In the genomic region with DNA sequence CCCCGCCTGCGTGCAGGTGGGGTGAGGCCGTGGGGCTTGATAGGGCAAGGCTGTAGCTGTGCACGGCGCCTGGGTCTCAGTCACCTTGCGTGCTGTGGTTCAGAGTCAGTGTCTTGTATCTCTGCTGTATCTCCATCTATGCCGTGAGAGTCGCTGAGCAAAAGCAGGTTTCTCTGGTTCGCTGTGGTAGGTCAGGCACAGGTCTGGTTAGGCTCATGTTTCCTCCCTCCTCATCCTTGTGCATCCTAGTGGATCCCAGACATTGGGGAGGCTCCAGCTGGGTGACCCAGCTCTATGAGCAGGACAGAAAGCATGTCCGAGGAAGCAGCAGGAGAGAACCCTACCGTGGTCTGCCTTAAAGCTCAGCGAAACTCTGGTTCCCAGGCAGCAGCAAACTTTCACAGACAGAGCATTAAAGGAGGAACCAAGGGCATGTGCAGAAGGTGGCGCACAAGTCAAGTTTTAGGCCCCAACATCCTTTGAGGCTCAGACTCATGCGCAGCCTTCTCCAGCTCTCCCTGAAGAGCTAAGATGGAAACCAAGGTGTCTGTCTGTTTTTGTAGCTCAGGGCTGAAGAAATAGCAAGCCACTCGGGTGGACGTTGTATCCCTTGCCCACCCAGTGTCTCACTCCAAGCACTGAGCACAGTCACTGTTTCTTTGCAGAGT, we compare ENCODE assay signal across 19 mouse cellular contexts. TPM values are rescaled to one million over a fixed set of nuclear protein-coding genes. Genes with fewer than 3 reads are reported as not detected.
DNase-seq lines count a peak whose midpoint lies in the region; ATAC-seq and TF ChIP-seq lines count a peak whose summit lies in the region.
"Had no signal": no experiment of that assay in that cellular context is flagged by ENCODE, and none has a peak within 500 bp of the region (broad histone marks: within the 10 kb centered on the region; RNA-seq: fewer than 3 reads in every experiment).

No protein-coding gene starts in this region.

- no peaks in the 10 kb centered on the region for H3K27me3 ChIP-seq in forebrain, embryonic 16.5 days (replicated peaks; ENCODE audit: control insufficient read depth, insufficient read depth, low read length)
- H3K27me3 ChIP-seq in forebrain, embryonic 11.5 days (ENCODE audit: control insufficient read depth, insufficient read depth, low read length): no peaks in the 10 kb centered on the region
- no peaks in the 10 kb centered on the region for H3K27me3 ChIP-seq in kidney, embryonic 15.5 days
- H3K27me3 ChIP-seq in midbrain, postnatal 0 days (ENCODE audit: insufficient read depth, low read length): no peaks in the 10 kb centered on the region
- no peaks in the 10 kb centered on the region for H3K27me3 ChIP-seq in midbrain, embryonic 14.5 days (ENCODE audit: control insufficient read depth, insufficient read depth, low read length)
- no peaks in the 10 kb centered on the region for H3K27me3 ChIP-seq in liver, postnatal 0 days (ENCODE audit: insufficient read depth, low read length)
- H3K27me3 ChIP-seq: embryonic facial prominence, embryonic 15.5 days; limb, embryonic 12.5 days; neural tube, embryonic 13.5 days had no signal

- no peaks in the 10 kb centered on the region for H3K9me3 ChIP-seq in forebrain, embryonic 16.5 days (ENCODE audit: control insufficient read depth, low read length)
- no peaks in the 10 kb centered on the region for H3K9me3 ChIP-seq in forebrain, embryonic 11.5 days (ENCODE audit: control insufficient read depth, low read length)
- H3K9me3 ChIP-seq in kidney, embryonic 15.5 days (replicated peaks): no peaks in the 10 kb centered on the region
- no peaks in the 10 kb centered on the region for H3K9me3 ChIP-seq in midbrain, postnatal 0 days (ENCODE audit: low read length)
- no peaks in the 10 kb centered on the region for H3K9me3 ChIP-seq in midbrain, embryonic 14.5 days (ENCODE audit: control insufficient read depth, low read length)
- no peaks in the 10 kb centered on the region for H3K9me3 ChIP-seq in liver, postnatal 0 days (ENCODE audit: low read length)
- H3K9me3 ChIP-seq: embryonic facial prominence, embryonic 15.5 days; heart, embryonic 10.5 days; limb, embryonic 12.5 days; neural tube, embryonic 13.5 days had no signal

- no peak for DNase-seq in forebrain, embryonic 11.5 days (ENCODE audit: low spot score)
- DNase-seq in kidney, postnatal 25 days: no peak
- no peak for DNase-seq in midbrain, postnatal 0 days (ENCODE audit: low spot score)
- DNase-seq in midbrain, embryonic 14.5 days: no peak
- no peak for DNase-seq in liver, postnatal 0 days
- DNase-seq: adrenal gland, postnatal 36 days; cerebellum, postnatal 36 days; gastrocnemius, postnatal 14 days; heart, postnatal 14 days had no signal

- H3K4me1 ChIP-seq in forebrain, embryonic 16.5 days (replicated peaks; ENCODE audit: control insufficient read depth, insufficient read depth, low read length): peaks cover 7% of the 10 kb centered on the region
- no peaks in the 10 kb centered on the region for H3K4me1 ChIP-seq in forebrain, embryonic 11.5 days (replicated peaks; ENCODE audit: control insufficient read depth, insufficient read depth, low read length)
- H3K4me1 ChIP-seq in kidney, embryonic 15.5 days: 0 out of 2 replicates have a peak, but pooled peaks cover 7% of the 10 kb centered on the region
- H3K4me1 ChIP-seq in midbrain, postnatal 0 days (ENCODE audit: insufficient read depth, low read length): no peaks in the 10 kb centered on the region
- H3K4me1 ChIP-seq in midbrain, embryonic 14.5 days (ENCODE audit: control insufficient read depth, insufficient read depth, low read length): peaks cover 8% of the 10 kb centered on the region; the same call in 1 of the 2 replicates
- no peaks in the 10 kb centered on the region for H3K4me1 ChIP-seq in liver, postnatal 0 days (ENCODE audit: insufficient read depth)
- H3K4me1 ChIP-seq: embryonic facial prominence, embryonic 15.5 days; heart, embryonic 10.5 days; limb, embryonic 12.5 days had no signal

- TF ChIP-seq CTCF in midbrain, postnatal 0 days (IDR thresholded peaks at IDR 0.05): peak; percentile 35
- TF ChIP-seq CTCF in liver, postnatal 0 days (IDR thresholded peaks at IDR 0.05; ENCODE audit: low read depth): no peak

- WGBS in forebrain, embryonic 16.5 days: 85% methylated on average over 14 of the region's 16 CpGs
- 85% methylated on average over 13 of the region's 16 CpGs for WGBS in forebrain, embryonic 11.5 days
- WGBS in kidney, embryonic 15.5 days: 57% methylated on average over 11 of the region's 16 CpGs
- WGBS in midbrain, postnatal 0 days: 84% methylated on average over 13 of the region's 16 CpGs
- WGBS in midbrain, embryonic 14.5 days: 85% methylated on average over 13 of the region's 16 CpGs
- 84% methylated on average over 10 of the region's 16 CpGs for WGBS in liver, postnatal 0 days (ENCODE audit: insufficient replicate concordance)

- H3K27ac ChIP-seq in forebrain, embryonic 16.5 days (ENCODE audit: low read length): no peak overlapping the region
- H3K27ac ChIP-seq in forebrain, embryonic 11.5 days (ENCODE audit: low read depth, low read length): no peak overlapping the region
- H3K27ac ChIP-seq in kidney, embryonic 15.5 days: no peak overlapping the region
- no peak overlapping the region for H3K27ac ChIP-seq in midbrain, postnatal 0 days (ENCODE audit: low read depth, low read length)
- no peak overlapping the region for H3K27ac ChIP-seq in midbrain, embryonic 14.5 days (replicated peaks; ENCODE audit: low read depth, low read length)
- no peak overlapping the region for H3K27ac ChIP-seq in liver, postnatal 0 days (ENCODE audit: low read depth)
- H3K27ac ChIP-seq: embryonic facial prominence, embryonic 15.5 days; heart, embryonic 10.5 days; limb, embryonic 12.5 days; liver, embryonic 14.5 days; neural tube, embryonic 13.5 days had no signal

- ATAC-seq in forebrain, embryonic 16.5 days: peak; percentile 19; the same call in 1 of the 2 replicates
- ATAC-seq in forebrain, embryonic 11.5 days (replicated peaks; ENCODE audit: low FRiP score): no peak
- peak; percentile 59; the same call in 1 of the 2 replicates for ATAC-seq in kidney, embryonic 15.5 days (replicated peaks; ENCODE audit: low FRiP score)
- ATAC-seq in midbrain, postnatal 0 days (ENCODE audit: low FRiP score): no peak
- ATAC-seq in midbrain, embryonic 14.5 days (ENCODE audit: low FRiP score, low TSS enrichment): no peak
- no peak for ATAC-seq in liver, postnatal 0 days

- H3K9ac ChIP-seq in forebrain, embryonic 16.5 days (replicated peaks; ENCODE audit: low read depth, low read length): no peak overlapping the region
- H3K9ac ChIP-seq in forebrain, embryonic 11.5 days (ENCODE audit: low read length): no peak overlapping the region
- no peak overlapping the region for H3K9ac ChIP-seq in kidney, embryonic 15.5 days
- no peak overlapping the region for H3K9ac ChIP-seq in midbrain, postnatal 0 days (replicated peaks; ENCODE audit: low read length, poor library complexity, severe bottlenecking)
- no peak overlapping the region for H3K9ac ChIP-seq in midbrain, embryonic 14.5 days (replicated peaks; ENCODE audit: low read length)
- H3K9ac ChIP-seq in liver, postnatal 0 days (replicated peaks): no peak overlapping the region
- H3K9ac ChIP-seq: embryonic facial prominence, embryonic 15.5 days; limb, embryonic 12.5 days; liver, embryonic 14.5 days; neural tube, embryonic 13.5 days had no signal

- no peak for TF ChIP-seq EP300 in liver, postnatal 0 days (IDR thresholded peaks at IDR 0.05; ENCODE audit: low read depth)

- H3K36me3 ChIP-seq in forebrain, embryonic 16.5 days (ENCODE audit: control insufficient read depth, insufficient read depth): no peaks in the 10 kb centered on the region; the same call in 1 of the 2 replicates
- no peaks in the 10 kb centered on the region for H3K36me3 ChIP-seq in forebrain, embryonic 11.5 days (ENCODE audit: control insufficient read depth, insufficient read depth, low read length)
- H3K36me3 ChIP-seq in kidney, embryonic 15.5 days: no peaks in the 10 kb centered on the region
- H3K36me3 ChIP-seq in midbrain, postnatal 0 days (ENCODE audit: insufficient read depth, low read length): peaks cover 4% of the 10 kb centered on the region; the same call in 1 of the 2 replicates
- peaks cover 7% of the 10 kb centered on the region; the same call in 1 of the 2 replicates for H3K36me3 ChIP-seq in midbrain, embryonic 14.5 days (ENCODE audit: control insufficient read depth, insufficient read depth, low read length)
- no peaks in the 10 kb centered on the region for H3K36me3 ChIP-seq in liver, postnatal 0 days (replicated peaks; ENCODE audit: insufficient read depth, low read length)
- H3K36me3 ChIP-seq: embryonic facial prominence, embryonic 15.5 days; G1E; heart, embryonic 10.5 days; limb, embryonic 12.5 days had no signal

- no peak overlapping the region for H3K4me2 ChIP-seq in forebrain, embryonic 16.5 days (ENCODE audit: low read length)
- H3K4me2 ChIP-seq in forebrain, embryonic 11.5 days (ENCODE audit: low read depth, low read length, severe bottlenecking): no peak overlapping the region
- H3K4me2 ChIP-seq in kidney, embryonic 15.5 days: 0 out of 2 replicates have a peak overlapping the region, but pooled peaks have one; percentile 26
- H3K4me2 ChIP-seq in midbrain, postnatal 0 days (ENCODE audit: low read depth, low read length, poor library complexity, severe bottlenecking): no peak overlapping the region
- H3K4me2 ChIP-seq in midbrain, embryonic 14.5 days (ENCODE audit: low read length): no peak overlapping the region
- no peak overlapping the region for H3K4me2 ChIP-seq in liver, postnatal 0 days (ENCODE audit: low read depth, low read length)
- H3K4me2 ChIP-seq: embryonic facial prominence, embryonic 15.5 days; limb, embryonic 12.5 days; neural tube, embryonic 13.5 days had no signal

- H3K4me3 ChIP-seq in forebrain, embryonic 16.5 days (replicated peaks; ENCODE audit: low read length): no peak overlapping the region
- no peak overlapping the region for H3K4me3 ChIP-seq in forebrain, embryonic 11.5 days (ENCODE audit: low read depth, low read length)
- no peak overlapping the region for H3K4me3 ChIP-seq in kidney, embryonic 15.5 days (replicated peaks)
- H3K4me3 ChIP-seq in midbrain, postnatal 0 days (ENCODE audit: low read depth, low read length): no peak overlapping the region
- no peak overlapping the region for H3K4me3 ChIP-seq in midbrain, embryonic 14.5 days (replicated peaks; ENCODE audit: low read depth, low read length)
- no peak overlapping the region for H3K4me3 ChIP-seq in liver, postnatal 0 days (ENCODE audit: low read depth, low read length)
- H3K4me3 ChIP-seq: embryonic facial prominence, embryonic 15.5 days; heart, embryonic 10.5 days; limb, embryonic 12.5 days; neural tube, embryonic 13.5 days had no signal

RNA-seq across cellular contexts. Expression of a gene that starts 51.2 kb away (rescaled TPM):
- polyA plus RNA-seq in forebrain, embryonic 16.5 days (2015; fragmentation: Nextera tagmentation; extraction: Ambion mirVana): 161 and 176 TPM in 2 replicates
- polyA plus RNA-seq in forebrain, embryonic 11.5 days (2014; fragmentation: Nextera tagmentation; extraction: Ambion mirVana): 67.6 and 77.0 TPM in 2 replicates
- polyA plus RNA-seq in kidney, embryonic 15.5 days (2015; fragmentation: Nextera tagmentation; extraction: Ambion mirVana): 5.4 and 5.8 TPM in 2 replicates
- total RNA-seq in midbrain, postnatal 0 days (2014; rRNA removed): 374 and 379 TPM in 2 replicates
- polyA plus RNA-seq in midbrain, postnatal 0 days (2015; fragmentation: Nextera tagmentation; extraction: Ambion mirVana): 185 and 199 TPM in 2 replicates
- 181 and 184 TPM in 2 replicates for polyA plus RNA-seq in midbrain, embryonic 14.5 days (2014; fragmentation: Nextera tagmentation; extraction: Ambion mirVana)
- polyA plus RNA-seq in liver, postnatal 0 days (2015; fragmentation: Nextera tagmentation; extraction: Ambion mirVana): not detected in 2 replicates
- total RNA-seq: monocyte, adult 5-6 weeks had no signal
- polyA plus RNA-seq: C2C12, G1E had no signal

Comparison
In these comparisons a context has a peak if more than half of its experiments do, and no peak if none do; other contexts are left out.
1. ATAC-seq: peak in forebrain, embryonic 16.5 days (single experiment) and kidney, embryonic 15.5 days (single experiment); none in forebrain, embryonic 11.5 days (single experiment), midbrain, postnatal 0 days (single experiment), midbrain, embryonic 14.5 days (single experiment) and liver, postnatal 0 days (single experiment).
2. RNA of a gene that starts 51.2 kb away (polyA plus RNA-seq): 185 to 199 TPM in midbrain, postnatal 0 days, 181 to 184 TPM in midbrain, embryonic 14.5 days, 161 to 176 TPM in forebrain, embryonic 16.5 days and 67.6 to 77.0 TPM in forebrain, embryonic 11.5 days; 5.4 to 5.8 TPM in kidney, embryonic 15.5 days and not detected in liver, postnatal 0 days; every median in the first group is over 10 times any median in the second.